Mouse (Mus musculus) thymus, adult 2 months (tissue): Measurements from ENCODE around the gene H13. TPM values are rescaled to one million over a fixed set of nuclear protein-coding genes. Genes with fewer than 3 reads are reported as not detected.

Experiments
- DNase-seq: peaks from one replicate; pipeline ENCODE4 v3.0.0; 2021
- H3K27ac ChIP-seq: fragments of 200-500 bp; 2 replicates; pipeline ENCODE4 v1.5.1; 2012; ENCODE audit warnings: low read length, control low read depth; ENCODE audit not compliant: control insufficient read depth, insufficient read depth
- H3K27me3 ChIP-seq: fragments of 200-500 bp; 2 replicates; pipeline ENCODE4 v1.6.1; 2012; ENCODE audit warnings: mild to moderate bottlenecking, low read length, moderate library complexity, mixed read lengths; ENCODE audit not compliant: control insufficient read depth, insufficient read depth
- H3K36me3 ChIP-seq: fragments of 200-500 bp; 2 replicates; pipeline ENCODE4 v1.6.1; 2012; ENCODE audit warnings: mild to moderate bottlenecking, low read length, moderate library complexity; ENCODE audit not compliant: control insufficient read depth, insufficient read depth
- H3K4me1 ChIP-seq: fragments of 200-500 bp; replicated peaks from 2 replicates; pipeline ENCODE4 v1.6.1; 2012; ENCODE audit warnings: low read length; ENCODE audit not compliant: control insufficient read depth, insufficient read depth
- H3K4me3 ChIP-seq: fragments of 200-500 bp; 2 replicates; pipeline ENCODE4 v1.5.1; 2012; ENCODE audit warnings: mild to moderate bottlenecking, low read length, control low read depth, moderate library complexity; ENCODE audit not compliant: control insufficient read depth, insufficient read depth
- CTCF ChIP-seq: fragments of 200-500 bp; IDR thresholded peaks from 2 replicates; pipeline ENCODE4 v1.5.1; 2012; ENCODE audit warnings: mild to moderate bottlenecking, control low read depth, low read length, moderate library complexity, borderline replicate concordance; ENCODE audit not compliant: control insufficient read depth, poor library complexity, insufficient read depth; ENCODE audit errors: extremely low read depth
- POLR2A ChIP-seq: fragments of 200-500 bp; IDR thresholded peaks from 2 replicates; pipeline ENCODE4 v1.6.1; 2012; ENCODE audit warnings: mild to moderate bottlenecking, low read length, control low read depth, moderate library complexity; ENCODE audit not compliant: control insufficient read depth, poor library complexity, insufficient read depth; ENCODE audit errors: extremely low read depth
- WGBS: fragments of 180-500 bp; shearing (Covaris S2); methylation state at CpG from one replicate; pipeline ENCODE4 v1.1.7; 2018; 5-methylcytosine and 5-hydroxymethylcytosine counted together
- polyA plus RNA-seq: library from polyadenylated mRNA; depleted of rRNA; stranded (reverse); fragments of >200 nt; gene quantifications from 2 replicates; pipeline ENCODE4 v1.2.3, GENCODE M21; 2012

H13 gene
- polyA plus RNA-seq, 1 experiment: 270 TPM

DNA sequence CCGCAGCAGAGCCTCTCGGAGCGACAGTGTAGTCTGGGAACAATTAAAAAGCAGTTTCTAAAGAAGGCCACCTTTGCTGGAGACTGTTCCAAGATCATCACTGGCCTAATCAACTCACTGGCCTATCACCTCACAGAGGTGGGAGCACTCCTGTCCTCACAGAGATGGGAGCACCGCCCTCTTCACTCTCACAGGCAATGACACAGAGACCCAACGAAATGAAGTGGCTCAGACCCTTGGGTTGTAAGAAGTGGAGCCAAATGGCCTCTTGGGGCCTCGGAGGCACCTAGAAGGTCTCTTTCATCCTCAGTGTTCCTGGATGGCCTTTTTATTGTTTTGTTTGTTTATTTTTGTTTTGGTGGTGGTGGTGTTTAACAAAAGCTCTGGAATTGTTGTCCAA, 57.0 kb downstream of the H13 start:
- H3K27ac ChIP-seq: no peak overlapping the region
- H3K4me3 ChIP-seq: no peak overlapping the region
- DNase-seq: no peak
- TF ChIP-seq POLR2A: no peak
- TF ChIP-seq CTCF: no peak
- H3K27me3 ChIP-seq: peaks cover 5% of the 10 kb centered on the region; the same call in 1 of the 2 replicates
- peaks cover 10% of the 10 kb centered on the region for H3K4me1 ChIP-seq
- H3K36me3 ChIP-seq: no peaks in the 10 kb centered on the region
- 95% methylated on average over 6 of the region's 6 CpGs for WGBS

GRCm38 (mm10) chr2:152726751-152727335, 57.6 kb downstream of the H13 start:
- WGBS: 63% methylated on average over 6 of the region's 6 CpGs
- H3K4me1 ChIP-seq: peaks cover 10% of the 10 kb centered on the region
- peaks cover 5% of the 10 kb centered on the region; the same call in 1 of the 2 replicates for H3K27me3 ChIP-seq
- no peak overlapping the region for H3K4me3 ChIP-seq
- DNase-seq: no peak
- TF ChIP-seq POLR2A (no peak), CTCF (no peak)
- no peaks in the 10 kb centered on the region for H3K36me3 ChIP-seq
- H3K27ac ChIP-seq: no peak overlapping the region

DNA sequence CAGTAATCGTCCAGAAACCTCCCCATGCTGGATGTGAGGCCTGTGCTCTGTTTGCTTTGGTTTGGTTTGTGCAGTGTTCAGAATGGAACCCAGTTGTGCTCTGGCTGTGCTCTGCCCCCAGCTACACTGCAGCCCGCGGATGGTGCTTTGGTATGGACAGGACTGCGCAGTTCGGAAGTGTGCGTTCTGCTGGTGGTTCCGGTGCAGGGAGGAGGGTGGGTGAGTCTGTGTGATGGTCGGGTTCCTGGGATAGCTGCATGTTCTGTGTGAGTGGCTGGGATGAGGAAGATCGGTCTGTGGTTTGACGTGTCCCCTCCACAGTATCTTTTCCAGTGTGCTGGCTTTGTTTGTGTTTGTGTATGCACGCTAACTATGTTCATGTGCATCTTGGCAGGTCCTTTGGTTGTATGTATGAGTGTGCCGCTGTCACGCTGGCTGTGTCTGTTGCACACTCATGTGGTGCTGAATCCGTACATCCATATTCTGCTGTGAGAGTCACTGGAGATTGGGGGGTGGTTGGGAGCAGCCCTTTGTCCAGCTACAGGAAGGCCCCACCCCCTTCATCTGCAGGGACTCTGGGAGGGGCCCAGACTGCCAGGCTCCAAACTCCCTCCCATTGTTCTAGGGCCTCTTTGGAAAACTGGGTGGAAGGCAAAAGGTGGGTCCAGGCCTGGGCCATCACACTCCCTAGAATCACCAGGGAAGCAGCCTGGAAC, 58.7 kb downstream of the H13 start:
- no peaks in the 10 kb centered on the region for H3K36me3 ChIP-seq
- no peak for TF ChIP-seq POLR2A
- no peak for DNase-seq
- 94% methylated on average over 14 of the region's 14 CpGs for WGBS
- no peak overlapping the region for H3K27ac ChIP-seq
- no peak overlapping the region for H3K4me3 ChIP-seq
- peaks cover 10% of the 10 kb centered on the region for H3K4me1 ChIP-seq
- peaks cover 5% of the 10 kb centered on the region; the same call in 1 of the 2 replicates for H3K27me3 ChIP-seq

DNA sequence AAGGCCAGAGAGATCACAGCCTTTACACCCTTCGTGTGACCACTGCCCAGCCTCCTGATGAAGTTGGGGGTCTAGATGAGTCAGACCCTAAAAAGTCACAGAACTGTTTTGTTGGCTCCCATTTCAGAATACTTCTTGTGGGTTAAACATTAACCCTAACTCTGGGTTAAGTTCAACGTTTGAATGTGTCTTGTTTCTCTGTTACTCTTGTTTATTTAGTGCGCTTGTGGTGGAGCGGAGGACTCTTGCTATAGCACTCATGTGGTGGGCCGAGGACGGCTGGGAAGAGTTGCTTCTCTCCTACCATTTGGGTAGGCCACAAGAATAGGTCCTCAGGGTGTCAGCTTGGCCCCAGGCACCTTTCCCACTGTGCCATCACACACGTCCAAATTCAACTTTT, 59.3 kb downstream of the H13 start:
- TF ChIP-seq POLR2A: no peak
- TF ChIP-seq CTCF: no peak
- Histone ChIP-seq H3K27ac (no peak overlapping the region; the same call in 1 of the 2 replicates), H3K36me3 (no peaks in the 10 kb centered on the region), H3K27me3 (peaks cover 5% of the 10 kb centered on the region; the same call in 1 of the 2 replicates), H3K4me1 (peaks cover 9% of the 10 kb centered on the region), H3K4me3 (no peak overlapping the region)
- no peak for DNase-seq
- 90% methylated on average over 7 of the region's 7 CpGs for WGBS

GRCm38 (mm10) chr2:152729013-152729635, 59.9 kb downstream of the H13 start:
- H3K27ac ChIP-seq: no peak overlapping the region
- peaks cover 3% of the 10 kb centered on the region; the same call in 1 of the 2 replicates for H3K27me3 ChIP-seq
- 60% methylated on average over 8 of the region's 8 CpGs for WGBS
- H3K36me3 ChIP-seq: no peaks in the 10 kb centered on the region
- TF ChIP-seq POLR2A: no peak
- TF ChIP-seq CTCF: no peak
- DNase-seq: no peak
- H3K4me3 ChIP-seq: no peak overlapping the region
- H3K4me1 ChIP-seq: peaks cover 4% of the 10 kb centered on the region

DNA sequence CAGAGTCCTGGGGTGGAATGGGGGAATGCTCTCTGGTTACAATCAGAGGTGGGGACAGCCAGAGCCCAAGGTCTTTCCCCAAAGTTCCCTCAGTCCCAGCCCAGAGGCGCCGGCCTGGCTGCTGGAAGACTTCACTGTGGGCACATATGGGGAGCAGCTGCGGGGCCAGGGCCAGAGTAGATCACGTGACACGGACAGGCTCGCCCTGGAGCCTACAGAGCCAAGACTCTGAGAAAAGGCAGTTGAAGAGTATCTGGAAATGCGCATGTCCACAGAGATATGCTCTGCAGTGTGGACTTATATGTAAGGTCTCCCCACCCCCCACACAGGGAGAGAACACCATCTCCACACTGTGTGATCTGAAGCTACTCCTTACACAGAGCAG, 60.4 kb downstream of the H13 start:
- no peaks in the 10 kb centered on the region for H3K36me3 ChIP-seq
- 93% methylated on average over 7 of the region's 7 CpGs for WGBS
- no peak for DNase-seq
- no peak overlapping the region for H3K4me3 ChIP-seq
- H3K4me1 ChIP-seq: peaks cover 3% of the 10 kb centered on the region; the same call in 1 of the 2 replicates
- no peaks in the 10 kb centered on the region for H3K27me3 ChIP-seq
- no peak for TF ChIP-seq POLR2A
- no peak for TF ChIP-seq CTCF
- H3K27ac ChIP-seq: no peak overlapping the region

- H3K36me3 ChIP-seq: no peaks in the 10 kb centered on the region
- H3K27me3 ChIP-seq: peaks cover 21% of the 10 kb centered on the region
- DNase-seq: no peak
- no peak for TF ChIP-seq POLR2A
- no peak for TF ChIP-seq CTCF
- 90% methylated on average over 2 of the region's 2 CpGs for WGBS
- H3K4me3 ChIP-seq: no peak overlapping the region
- no peak overlapping the region for H3K27ac ChIP-seq
- H3K4me1 ChIP-seq: peaks cover 16% of the 10 kb centered on the region
These were observed 63.9 kb downstream of the H13 start for GRCm38 (mm10) chr2:152733201-152733600.
